Mouse (Mus musculus) liver, embryonic 15.5 days (tissue): ENCODE results near the gene Med26. TPM values are rescaled to one million over a fixed set of nuclear protein-coding genes. Genes with fewer than 3 reads are reported as not detected.

Source experiments
- ATAC-seq: fragments of 200-750 bp; cut with Nextera tagmentation; 2 replicates; pipeline ENCODE4 v1.8.0; 2017; ENCODE audit warnings: moderate number of reproducible peaks, mild to moderate bottlenecking, moderate library complexity; ENCODE audit not compliant: insufficient read depth
- H3K27ac ChIP-seq: fragments of 300-500 bp; sonication (generic); replicated peaks from 2 replicates; pipeline ENCODE4 v1.5.1; 2015; ENCODE audit warnings: mild to moderate bottlenecking, inconsistent platforms
- H3K27me3 ChIP-seq: fragments of 300-500 bp; sonication (generic); 2 replicates; pipeline ENCODE4 v1.6.1; 2015; ENCODE audit warnings: mild to moderate bottlenecking, inconsistent platforms
- H3K36me3 ChIP-seq: fragments of 300-500 bp; sonication (generic); replicated peaks from 2 replicates; pipeline ENCODE4 v1.6.1; 2015; ENCODE audit warnings: moderate library complexity, mild to moderate bottlenecking, inconsistent platforms
- H3K4me1 ChIP-seq: fragments of 300-500 bp; sonication (generic); replicated peaks from 2 replicates; pipeline ENCODE4 v1.6.1; 2015; ENCODE audit warnings: inconsistent platforms
- H3K4me2 ChIP-seq: fragments of 300-500 bp; sonication (generic); 2 replicates; pipeline ENCODE4 v1.6.1; 2015; ENCODE audit warnings: moderate library complexity, mild to moderate bottlenecking, inconsistent platforms
- H3K4me3 ChIP-seq: fragments of 300-500 bp; sonication (generic); replicated peaks from 2 replicates; pipeline ENCODE4 v1.5.1; 2015; ENCODE audit warnings: mild to moderate bottlenecking, inconsistent platforms
- H3K9ac ChIP-seq: fragments of 300-500 bp; sonication (generic); 2 replicates; pipeline ENCODE4 v1.6.1; 2015; ENCODE audit warnings: moderate library complexity, mild to moderate bottlenecking, inconsistent platforms
- H3K9me3 ChIP-seq: fragments of 300-500 bp; sonication (generic); replicated peaks from 2 replicates; pipeline ENCODE4 v1.6.1; 2016; ENCODE audit warnings: inconsistent platforms
- WGBS: fragments of 180-500 bp; shearing (Covaris S2); methylation state at CpG from one replicate; pipeline ENCODE4 v1.1.7; 2015; ENCODE audit warnings: mixed read lengths; ENCODE audit not compliant: insufficient replicate concordance; 5-methylcytosine and 5-hydroxymethylcytosine counted together
- polyA plus RNA-seq: library from polyadenylated mRNA; unstranded; fragments of >200 nt; fragmentation: Nextera tagmentation; extraction: Ambion mirVana; gene quantifications from 2 replicates; pipeline ENCODE4 v1.2.1, GENCODE M21; 2015

Gene Med26
- polyA plus RNA-seq, 1 experiment from 2014 or later, result 7.2 TPM

- 73% methylated on average over 6 of the region's 6 CpGs for WGBS
- H3K4me3 ChIP-seq, result no peak overlapping the region
- H3K9me3 ChIP-seq, result no peaks in the 10 kb centered on the region
- no peak overlapping the region for H3K27ac ChIP-seq
- no peak overlapping the region for H3K4me2 ChIP-seq
- no peak for ATAC-seq
- peaks cover 32% of the 10 kb centered on the region for H3K4me1 ChIP-seq
- H3K27me3 ChIP-seq, result peaks cover 12% of the 10 kb centered on the region; the same call in 1 of the 2 replicates
- no peak overlapping the region for H3K9ac ChIP-seq
- H3K36me3 ChIP-seq, result peaks cover 11% of the 10 kb centered on the region
Measured at GRCm38 (mm10) chr8:72573450-72573849, 25.4 kb upstream of the Med26 start.

DNA sequence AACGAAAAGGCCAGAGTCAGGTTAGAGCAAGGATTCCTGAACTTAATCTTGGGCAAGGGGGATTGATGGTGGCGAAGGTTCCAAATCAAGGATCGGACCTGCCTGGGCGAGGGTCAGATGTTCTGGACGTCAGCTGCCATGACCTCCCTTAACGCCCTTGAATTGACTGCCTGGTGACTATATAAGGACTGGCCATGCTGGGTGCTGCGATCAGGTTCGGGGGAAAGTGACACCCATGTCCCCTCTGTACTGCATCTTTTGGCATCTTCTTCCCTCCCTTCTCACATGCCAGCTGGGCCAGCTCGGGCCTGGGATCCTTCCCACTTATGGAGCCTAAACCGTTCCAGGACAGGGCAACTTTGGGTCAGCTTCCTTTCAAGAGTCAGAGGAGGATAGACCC lies 24.4 kb upstream of the Med26 start:
- H3K27ac ChIP-seq, result no peak overlapping the region
- peak overlapping the region; percentile 99 for H3K4me2 ChIP-seq
- H3K9me3 ChIP-seq, result no peaks in the 10 kb centered on the region
- peaks cover 30% of the 10 kb centered on the region for H3K4me1 ChIP-seq
- peaks cover 12% of the 10 kb centered on the region; the same call in 1 of the 2 replicates for H3K27me3 ChIP-seq
- ATAC-seq, result no peak
- WGBS, result 19% methylated on average over 10 of the region's 10 CpGs
- peak overlapping the region; percentile 77 for H3K9ac ChIP-seq
- H3K4me3 ChIP-seq, result peak overlapping the region; percentile 82
- peaks cover 21% of the 10 kb centered on the region for H3K36me3 ChIP-seq

- Histone ChIP-seq H3K36me3 (peaks cover 27% of the 10 kb centered on the region), H3K4me2 (peak within 1 kb of the TSS; percentile 99), H3K4me3 (peak within 1 kb of the TSS; percentile 82), H3K27ac (peak within 1 kb of the TSS; percentile 90), H3K9ac (peak within 1 kb of the TSS; percentile 77), H3K4me1 (peaks cover 30% of the 10 kb centered on the region), H3K27me3 (peaks cover 12% of the 10 kb centered on the region; the same call in 1 of the 2 replicates), H3K9me3 (no peaks in the 10 kb centered on the region)
- WGBS, result 1% methylated on average over 45 of the region's 45 CpGs
- ATAC-seq, result no peak
Measured at GRCm38 (mm10) chr8:72571611-72572473, 23.8 kb upstream of the Med26 start, which contains the start of gene Tmem38a. Gene Tmem38a, plus strand, starts transcription at chr8:72572055.

- under 1% methylated on average over 52 of the region's 52 CpGs for WGBS
- peak within 1 kb of the TSS; percentile 77 for H3K9ac ChIP-seq
- peak; percentile 98 for ATAC-seq
Measured at GRCm38 (mm10) chr8:72570633-72571610, 22.9 kb upstream of the Med26 start, which contains the start of gene Smim7. Gene Smim7, minus strand, starts transcription at chr8:72571088.

DNA sequence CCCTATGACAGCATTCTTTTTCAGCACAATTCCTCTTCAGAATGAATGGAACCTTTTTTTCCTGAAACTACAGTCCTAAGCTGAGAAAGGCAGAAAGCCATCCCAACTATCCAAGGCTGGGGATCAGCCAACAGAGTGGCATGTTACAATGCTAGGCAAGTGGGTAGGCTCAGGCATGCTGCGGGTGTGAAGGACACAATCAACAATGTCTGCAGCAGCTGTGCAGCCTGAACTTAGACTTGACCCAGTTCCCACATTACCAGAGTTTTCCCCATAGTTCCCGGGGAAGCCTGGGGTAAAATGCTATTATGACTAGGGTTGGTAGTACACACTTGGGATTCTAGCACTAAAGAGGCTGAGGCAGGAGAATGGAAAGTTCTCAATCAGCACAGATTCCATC lies 17.9 kb upstream of the Med26 start:
- no peak for ATAC-seq
- no peak overlapping the region for H3K4me2 ChIP-seq
- H3K36me3 ChIP-seq, result peaks cover 59% of the 10 kb centered on the region
- no peaks in the 10 kb centered on the region for H3K27me3 ChIP-seq
- no peak overlapping the region for H3K27ac ChIP-seq
- H3K9me3 ChIP-seq, result no peaks in the 10 kb centered on the region
- WGBS, result 86% methylated on average over 2 of the region's 2 CpGs
- H3K4me3 ChIP-seq, result no peak overlapping the region
- no peak overlapping the region for H3K9ac ChIP-seq
- peaks cover 14% of the 10 kb centered on the region for H3K4me1 ChIP-seq

More at GRCm38 (mm10) chr8:72570633-72571610, 22.9 kb upstream of the Med26 start, which contains the start of gene Smim7:
- peaks cover 12% of the 10 kb centered on the region; the same call in 1 of the 2 replicates for H3K27me3 ChIP-seq
- H3K27ac ChIP-seq, result peak within 1 kb of the TSS; percentile 90
- H3K4me3 ChIP-seq, result peak within 1 kb of the TSS; percentile 82
- peaks cover 30% of the 10 kb centered on the region for H3K4me1 ChIP-seq
- H3K4me2 ChIP-seq, result peak within 1 kb of the TSS; percentile 99
- H3K9me3 ChIP-seq, result no peaks in the 10 kb centered on the region
- H3K36me3 ChIP-seq, result peaks cover 36% of the 10 kb centered on the region

- WGBS, result 83% methylated on average over 1 of the region's 1 CpGs
- H3K4me2 ChIP-seq, result no peak overlapping the region
- H3K36me3 ChIP-seq, result peaks cover 35% of the 10 kb centered on the region
- H3K9me3 ChIP-seq, result no peaks in the 10 kb centered on the region
- H3K9ac ChIP-seq, result no peak overlapping the region
- H3K27me3 ChIP-seq, result no peaks in the 10 kb centered on the region
- no peak overlapping the region for H3K4me3 ChIP-seq
- no peak for ATAC-seq
- no peaks in the 10 kb centered on the region for H3K4me1 ChIP-seq
- H3K27ac ChIP-seq, result no peak overlapping the region
Measured at GRCm38 (mm10) chr8:72561111-72561689, 13.1 kb upstream of the Med26 start.

- Histone ChIP-seq H3K4me3 (no peak overlapping the region), H3K27me3 (no peaks in the 10 kb centered on the region), H3K4me1 (peaks cover under 1% of the 10 kb centered on the region), H3K4me2 (no peak overlapping the region), H3K27ac (no peak overlapping the region), H3K9me3 (no peaks in the 10 kb centered on the region), H3K9ac (no peak overlapping the region), H3K36me3 (peaks cover 16% of the 10 kb centered on the region; the same call in 1 of the 2 replicates)
- no peak for ATAC-seq
- 57% methylated on average over 4 of the region's 4 CpGs for WGBS
Measured at GRCm38 (mm10) chr8:72555770-72556169, 7.7 kb upstream of the Med26 start.

DNA sequence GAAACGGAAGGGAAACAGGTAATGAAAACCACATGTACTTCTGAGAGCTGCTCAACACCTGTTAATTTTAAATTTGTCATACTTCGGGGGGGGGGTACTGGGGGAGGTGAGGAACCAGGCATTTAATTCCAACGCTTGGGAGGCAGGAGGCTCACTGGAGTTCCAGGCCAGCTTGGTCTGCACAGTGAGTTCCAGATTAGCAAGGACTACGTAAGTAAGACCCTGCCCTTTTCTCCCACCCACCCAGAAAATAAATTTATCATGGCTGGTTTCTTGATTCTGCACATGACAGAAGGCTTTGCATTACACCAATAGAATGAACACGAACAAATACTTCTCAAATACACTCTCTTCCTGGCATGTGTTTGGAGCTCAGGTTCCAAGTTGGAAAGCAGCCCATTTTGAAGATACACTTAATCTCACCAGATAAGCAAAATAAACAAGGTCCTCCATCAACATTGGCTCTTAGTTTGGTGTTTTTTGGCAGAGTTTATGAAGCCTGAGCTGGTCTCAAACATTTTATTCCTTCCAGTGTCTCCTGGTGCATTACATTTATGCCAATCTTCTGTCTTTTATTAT lies 1.3 kb upstream of the Med26 start:
- Histone ChIP-seq H3K27me3 (no peaks in the 10 kb centered on the region), H3K9ac (peak overlapping the region; percentile 69), H3K4me3 (peak overlapping the region; percentile 96), H3K27ac (peak overlapping the region; percentile 85), H3K36me3 (peaks cover 12% of the 10 kb centered on the region; the same call in 1 of the 2 replicates), H3K4me2 (peak overlapping the region; percentile 93), H3K9me3 (no peaks in the 10 kb centered on the region), H3K4me1 (peaks cover 46% of the 10 kb centered on the region)
- ATAC-seq, result no peak
- 16% methylated on average over 5 of the region's 5 CpGs for WGBS

- peak; percentile 50 for ATAC-seq
- WGBS, result 1% methylated on average over 44 of the region's 45 CpGs
- Histone ChIP-seq H3K9me3 (no peaks in the 10 kb centered on the region), H3K27me3 (no peaks in the 10 kb centered on the region), H3K4me3 (peak overlapping the region; percentile 96), H3K27ac (peak overlapping the region; percentile 85), H3K36me3 (peaks cover 17% of the 10 kb centered on the region), H3K4me2 (peak overlapping the region; percentile 93), H3K4me1 (peaks cover 46% of the 10 kb centered on the region), H3K9ac (peak overlapping the region; percentile 69)
Measured at GRCm38 (mm10) chr8:72548644-72549313, 709 bp upstream of the Med26 start.
